Mouse (Mus musculus) thymus, postnatal 36 days (tissue): Measurements from ENCODE around the gene Litaf.
"Not testable (repeated sequence)": the region's sequence is repeated elsewhere in the genome, so short reads cannot be mapped to it uniquely, and the experiment has no call there.

Experiments used
- DNase-seq, 2 experiments: peaks; one replicate each; pipeline ENCODE4 v3.0.0; 2022; ENCODE audit warnings: mixed read lengths in 2 of 2

Litaf gene

DNA sequence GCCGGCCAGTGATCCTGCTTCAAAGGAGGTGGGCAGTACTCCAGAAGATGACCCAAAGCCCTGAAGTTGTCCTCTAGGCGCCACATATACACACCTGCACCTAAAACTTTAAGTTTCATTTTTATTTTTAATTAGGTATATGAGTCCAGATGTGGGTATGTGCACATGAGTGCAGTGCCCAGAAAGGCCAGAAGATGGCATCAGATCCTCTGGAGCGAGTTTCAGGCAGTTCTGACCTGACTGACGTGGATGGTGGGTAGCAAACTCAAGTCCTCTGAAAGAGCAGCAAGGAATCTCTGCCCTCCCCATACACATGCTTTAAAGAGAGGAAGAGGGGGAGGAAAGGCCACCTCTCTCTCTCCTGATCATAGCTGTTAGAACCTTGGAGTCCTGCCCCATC lies 76.1 kb downstream of the Litaf start:
- no peak for DNase-seq

DNA sequence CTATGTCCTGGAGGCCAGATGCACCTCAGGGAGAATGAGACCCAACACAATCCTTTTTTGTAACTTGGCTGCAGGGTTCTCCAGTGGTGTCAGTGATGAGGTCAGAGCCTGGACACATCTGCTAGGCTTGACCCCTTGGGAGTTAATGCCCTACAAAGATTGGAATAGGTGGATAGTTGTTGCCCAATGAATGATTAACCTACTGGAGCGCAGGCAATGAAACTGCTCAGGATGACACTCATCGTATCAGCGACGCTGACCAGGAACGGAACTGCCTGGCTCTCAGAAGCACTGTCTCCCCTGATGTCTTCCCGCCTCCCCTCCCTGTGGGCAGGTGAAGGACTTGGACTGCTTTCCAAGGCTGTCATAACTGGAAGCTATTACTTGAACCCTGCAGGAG lies 76.6 kb downstream of the Litaf start:
- no peak for DNase-seq

GRCm38 (mm10) chr16:10988261-10988660 lies 77.7 kb downstream of the Litaf start:
- DNase-seq: no peak

DNA sequence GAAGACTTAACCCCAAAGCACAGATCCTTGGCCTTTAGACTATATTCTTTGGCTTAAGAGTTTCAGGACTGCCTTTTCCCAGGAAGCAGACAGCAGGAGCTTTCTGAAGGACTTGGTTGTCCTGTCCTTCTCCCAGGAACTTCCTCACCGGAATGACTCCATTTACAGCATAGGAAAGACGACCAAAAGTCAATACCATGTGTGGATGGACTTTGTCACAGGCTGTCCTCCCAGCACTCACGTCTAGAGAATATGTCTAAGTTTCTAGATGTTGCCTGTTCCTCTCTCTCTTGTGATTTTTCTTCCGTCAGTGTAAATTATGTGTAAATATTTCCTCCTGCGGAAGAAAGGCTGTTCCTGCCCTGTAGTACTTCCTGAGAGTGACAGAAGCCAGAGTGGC lies 81.4 kb downstream of the Litaf start:
- DNase-seq: no peak

GRCm38 (mm10) chr16:10981493-10982070 lies 84.4 kb downstream of the Litaf start:
- no peak for DNase-seq

- no peak for DNase-seq
Observed at GRCm38 (mm10) chr16:10979064-10979803, 86.7 kb downstream of the Litaf start.

DNA sequence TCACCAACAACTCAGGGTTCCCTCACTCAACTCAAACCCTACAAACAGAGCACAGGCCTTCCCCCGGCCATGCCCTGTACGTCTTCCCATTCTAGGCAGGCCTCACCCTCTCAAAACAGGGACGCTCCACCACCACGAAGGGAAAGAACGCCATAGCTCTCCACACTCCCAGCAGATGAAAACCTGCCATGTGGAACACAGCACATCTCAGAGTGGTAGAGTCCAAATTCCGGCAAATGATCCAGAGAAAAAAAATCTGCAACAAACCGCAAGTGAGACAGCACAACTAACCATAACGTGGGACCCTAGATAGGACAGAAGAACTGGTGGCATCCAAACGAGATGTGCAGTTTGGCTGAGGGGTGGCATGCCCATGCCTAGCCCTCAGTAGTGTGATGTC lies 88.1 kb downstream of the Litaf start:
- no peak for DNase-seq

DNA sequence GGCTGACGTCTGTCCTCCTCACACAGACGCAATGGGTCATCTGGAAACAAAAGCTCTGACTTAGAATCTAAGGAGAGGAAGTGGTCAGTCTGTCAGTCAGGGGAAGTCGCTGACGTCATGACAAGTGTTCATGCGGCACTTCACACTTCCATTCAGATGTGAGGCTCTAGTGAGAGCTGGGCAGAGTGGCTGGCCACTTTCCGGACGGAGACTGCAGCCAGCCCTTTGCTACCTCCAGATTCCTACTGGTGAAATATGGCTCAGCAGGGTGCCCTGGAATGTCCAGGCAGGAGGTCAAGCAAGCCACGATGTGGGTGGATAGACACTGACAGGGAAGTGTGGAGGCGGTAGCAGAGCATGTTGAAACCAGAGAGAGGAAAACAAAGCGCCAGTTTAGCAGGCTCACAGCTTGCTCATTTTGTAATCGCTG lies 89.7 kb downstream of the Litaf start:
- no peak for DNase-seq

DNA sequence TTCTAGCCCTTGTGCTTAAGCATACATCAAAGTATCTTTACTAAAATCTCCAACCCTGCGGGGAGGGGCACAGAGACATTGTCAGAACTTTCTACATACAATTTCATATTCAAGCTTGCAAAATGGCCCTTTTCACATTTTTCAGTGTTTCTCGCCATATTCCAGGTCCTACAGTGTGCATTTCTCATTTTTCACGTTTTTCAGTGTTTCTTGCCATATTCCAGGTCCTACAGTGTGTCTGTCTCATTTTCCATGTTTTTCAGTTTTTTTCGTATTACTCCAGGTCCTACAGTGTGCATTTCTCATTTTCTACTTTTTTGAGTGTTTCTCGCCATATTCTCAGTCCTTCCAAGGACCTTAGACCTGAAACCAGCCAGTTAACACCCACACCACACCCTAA lies 91.0 kb downstream of the Litaf start:
- no peak for DNase-seq

DNA sequence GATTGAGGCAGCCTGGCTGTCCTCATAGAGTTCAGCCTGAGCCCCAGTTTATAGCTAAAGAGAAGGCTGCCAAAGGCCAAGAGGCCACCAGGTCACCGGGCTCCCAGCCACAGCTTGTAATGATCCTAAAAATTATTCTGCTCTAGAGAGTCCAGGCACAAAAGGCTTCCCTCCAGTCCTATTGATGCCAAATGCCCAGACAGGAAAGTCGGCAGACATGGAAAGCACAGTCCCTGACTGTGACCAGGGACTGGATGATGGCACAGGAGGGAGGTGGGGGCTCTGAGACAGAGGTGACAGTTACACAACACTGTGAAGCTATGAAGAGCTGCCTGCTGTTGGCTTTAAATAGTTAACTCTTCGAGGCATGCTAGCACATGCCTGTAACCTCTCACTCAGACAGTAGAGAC lies 91.9 kb downstream of the Litaf start:
- DNase-seq: no peak

GRCm38 (mm10) chr16:10972259-10972658 lies 93.7 kb downstream of the Litaf start:
- no peak for DNase-seq

DNA sequence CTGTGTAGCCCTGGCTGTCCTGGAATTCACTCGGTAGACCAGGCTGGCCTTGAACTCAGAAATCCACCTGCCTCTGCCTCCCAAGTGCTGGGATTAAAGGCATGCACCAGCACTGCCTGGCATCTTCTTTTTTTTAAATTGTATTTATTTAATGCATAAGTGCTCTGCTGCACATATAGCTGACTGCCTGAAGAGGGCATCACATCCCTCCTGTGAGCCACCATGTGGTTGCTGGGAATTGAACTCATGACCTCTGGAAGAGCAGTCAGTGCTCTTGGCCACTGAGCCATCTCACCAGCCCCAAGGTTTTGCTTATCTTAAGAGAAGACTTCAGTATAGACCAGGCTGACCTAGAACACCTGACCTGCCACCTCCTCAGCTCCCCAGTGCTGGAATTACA lies 96.0 kb downstream of the Litaf start:
- not testable (repeated sequence) for DNase-seq

- peak; percentile 44 to 68 for DNase-seq
Observed at GRCm38 (mm10) chr16:10969342-10969741, 96.6 kb downstream of the Litaf start.

- no peak for DNase-seq
Observed at GRCm38 (mm10) chr16:10968299-10968698, 97.7 kb downstream of the Litaf start.

DNA sequence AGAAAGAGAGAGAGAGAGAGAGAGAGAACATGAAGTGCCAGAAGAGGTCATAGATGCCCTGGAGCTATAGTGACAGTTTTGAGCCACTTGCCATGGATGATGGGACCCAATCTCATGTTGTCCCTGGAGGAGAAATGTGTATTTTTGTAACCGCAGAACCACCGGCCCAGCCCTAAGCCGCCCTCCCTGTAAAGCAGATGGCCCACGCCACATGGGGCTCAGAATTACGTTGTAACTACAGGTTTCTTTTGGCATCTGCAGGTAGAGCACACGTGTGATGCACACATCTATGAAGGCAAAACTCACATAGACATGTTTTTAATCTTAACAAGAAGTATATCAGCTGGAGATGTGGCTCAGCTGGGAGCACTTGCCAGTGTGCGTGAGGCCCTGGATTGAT lies 98.2 kb downstream of the Litaf start:
- DNase-seq: no peak

- no peak for DNase-seq
Observed at GRCm38 (mm10) chr16:10967013-10967412, 98.9 kb downstream of the Litaf start.

- no peak for DNase-seq
Observed at GRCm38 (mm10) chr16:10965034-10965433, 100.9 kb downstream of the Litaf start.

- no peak for DNase-seq
Observed at GRCm38 (mm10) chr16:10960916-10961315, 105.0 kb downstream of the Litaf start.

DNA sequence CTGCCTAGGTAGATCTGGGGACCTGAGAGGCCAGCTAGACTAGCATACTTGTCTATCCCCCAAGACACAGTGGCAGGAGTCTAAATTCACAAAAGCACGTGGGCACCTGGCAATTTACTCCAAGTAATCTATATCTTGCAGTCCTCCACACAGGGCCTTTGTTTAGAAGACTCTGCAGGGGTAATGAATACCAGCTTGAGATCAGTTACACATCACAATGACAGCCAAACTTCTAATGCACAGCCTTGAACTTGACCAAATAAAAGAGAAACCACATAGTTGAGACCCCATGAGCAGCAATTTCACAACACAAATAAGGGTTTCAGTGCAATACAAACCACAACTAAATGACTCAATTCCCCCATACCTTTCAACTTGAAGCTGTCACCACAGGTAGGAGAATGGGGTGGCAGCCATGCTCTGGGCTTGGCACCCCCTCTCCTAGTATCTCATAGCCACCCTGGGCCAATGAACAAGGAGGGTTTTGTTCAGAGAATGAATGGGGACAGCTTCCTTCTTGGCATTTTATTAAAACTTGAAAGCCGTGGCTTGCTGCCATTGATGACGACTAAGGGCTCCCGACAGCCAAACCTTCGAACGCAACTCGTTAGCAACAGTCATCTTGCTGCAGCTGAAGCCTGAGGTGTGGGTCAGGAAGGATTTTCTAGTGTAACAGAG lies 107.1 kb downstream of the Litaf start:
- no peak for DNase-seq

DNA sequence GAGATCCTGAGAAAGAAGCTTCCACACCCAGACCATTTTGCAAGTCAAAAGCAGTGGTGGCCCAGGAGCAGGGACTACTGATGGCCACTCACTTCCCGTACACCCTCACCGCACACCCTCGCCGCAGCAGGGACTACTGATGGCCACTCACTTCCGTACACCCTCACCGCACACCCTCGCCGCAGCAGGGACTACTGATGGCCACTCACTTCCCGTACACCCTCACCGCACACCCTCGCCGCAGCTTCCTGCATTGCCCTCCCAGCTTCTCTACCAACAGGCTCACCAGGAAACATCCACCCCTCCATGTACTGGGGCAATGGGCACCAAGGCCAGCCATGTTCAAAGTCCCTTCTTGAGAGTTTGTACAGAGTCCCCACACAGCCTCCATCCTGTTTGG lies 107.7 kb downstream of the Litaf start:
- DNase-seq: not testable (repeated sequence)

GRCm38 (mm10) chr16:10957794-10958193 lies 108.2 kb downstream of the Litaf start:
- DNase-seq: no peak

GRCm38 (mm10) chr16:10956938-10957685 lies 108.8 kb downstream of the Litaf start:
- no peak for DNase-seq

GRCm38 (mm10) chr16:10955078-10955477 lies 110.9 kb downstream of the Litaf start:
- DNase-seq: no peak
